Comparison of ENCODE assay signal across 14 mouse cellular contexts in the genomic region with DNA sequence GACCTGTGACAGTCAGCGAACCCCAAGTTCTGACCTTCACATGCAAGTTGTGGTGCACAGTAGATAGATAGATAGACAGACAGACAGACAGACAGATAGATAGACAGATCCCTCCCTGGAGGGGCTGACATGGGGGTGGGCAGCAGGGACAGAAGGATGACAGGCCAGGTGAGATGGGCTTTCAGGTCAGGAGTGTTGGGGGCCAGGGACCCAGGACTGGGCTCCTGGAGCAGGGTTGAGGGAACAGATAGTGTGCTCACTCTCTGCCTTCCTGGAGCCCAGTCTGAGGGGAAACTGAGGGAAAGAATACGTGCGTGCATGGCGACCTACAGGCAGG. TPM values are rescaled to one million over a fixed set of nuclear protein-coding genes. Genes with fewer than 3 reads are reported as not detected.
"Had no signal": no experiment of that assay in that cellular context is flagged by ENCODE, and none has a peak within 500 bp of the region (broad histone marks: within the 10 kb centered on the region; RNA-seq: fewer than 3 reads in every experiment).

No protein-coding gene starts in this region.

- H3K36me3 ChIP-seq: limb, embryonic 15.5 days; midbrain, embryonic 15.5 days; neural tube, embryonic 13.5 days had no signal

- H3K4me3 ChIP-seq: left cerebral cortex, adult 2 months; limb, embryonic 15.5 days; megakaryocyte, embryonic 14.5 days; midbrain, embryonic 15.5 days; neural tube, embryonic 13.5 days had no signal

- H3K4me2 ChIP-seq: limb, embryonic 15.5 days; lung, embryonic 14.5 days; midbrain, embryonic 11.5 days; midbrain, embryonic 15.5 days; neural tube, embryonic 13.5 days had no signal

- H3K27ac ChIP-seq: left cerebral cortex, adult 2 months; limb, embryonic 15.5 days; midbrain, embryonic 15.5 days; neural tube, embryonic 13.5 days had no signal

- H3K9ac ChIP-seq: limb, embryonic 15.5 days; lung, embryonic 14.5 days; midbrain, embryonic 15.5 days; neural tube, embryonic 13.5 days had no signal

- H3K9me3 ChIP-seq: limb, embryonic 15.5 days; megakaryocyte, embryonic 14.5 days; midbrain, embryonic 15.5 days; neural tube, embryonic 13.5 days had no signal

- DNase-seq: lung, embryonic 14.5 days; lung, postnatal 10 days; right cerebral cortex, postnatal 4 days; spleen, adult 18-20 months; thymus, postnatal 14 days had no signal

RNA-seq across cellular contexts. Expression of a gene that starts 25.9 kb away (rescaled TPM):
- total RNA-seq: monocyte, adult 5-6 weeks had no signal
- polyA plus RNA-seq: large intestine, adult 2 months; urinary bladder, adult 2 months had no signal
